Mouse (Mus musculus) cerebellum, postnatal 10 days (tissue): ENCODE data around the gene H2-M5.

Experiments used
- DNase-seq, 2 experiments: peaks; one replicate each; pipeline ENCODE4 v3.0.0; 2021; ENCODE audit warnings: mixed read lengths in 2 of 2

The H2-M5 gene

GRCm38 (mm10) chr17:36947051-36947819, 42.1 kb downstream of the H2-M5 start:
- peak; percentile 83 to 87 for DNase-seq

DNA sequence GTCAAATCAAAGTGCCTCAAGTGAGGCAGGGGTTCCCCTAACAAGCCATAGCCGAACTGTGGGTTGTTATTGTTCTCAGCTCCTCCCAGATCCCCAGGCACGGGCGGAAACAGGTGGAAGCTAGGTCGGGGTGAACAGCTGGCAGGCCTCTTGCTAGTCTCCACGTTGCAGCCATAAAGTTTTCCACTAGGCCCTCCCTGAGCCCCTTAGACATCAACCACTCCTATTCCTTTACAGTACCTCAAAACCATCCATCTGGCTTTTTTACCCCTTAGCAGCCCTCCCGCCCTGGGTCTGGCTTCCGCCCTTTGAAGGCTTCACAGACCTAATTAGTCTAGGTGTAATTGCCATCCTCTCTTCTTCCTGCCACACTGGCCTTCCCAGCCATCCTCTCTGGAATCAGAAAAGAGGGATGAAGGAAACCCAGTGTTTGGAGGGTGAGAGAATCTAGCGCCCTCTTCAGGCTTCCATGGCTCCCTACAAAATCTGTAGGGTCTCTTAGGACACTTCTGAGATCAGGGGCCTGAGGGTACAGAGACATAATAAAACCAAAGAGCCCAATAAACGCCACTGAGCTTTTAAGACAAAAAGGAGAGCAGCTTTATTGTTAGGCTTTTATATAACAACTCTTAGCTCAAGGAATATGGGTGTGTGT, 45.1 kb downstream of the H2-M5 start:
- peak; percentile 17 to 43 for DNase-seq

DNA sequence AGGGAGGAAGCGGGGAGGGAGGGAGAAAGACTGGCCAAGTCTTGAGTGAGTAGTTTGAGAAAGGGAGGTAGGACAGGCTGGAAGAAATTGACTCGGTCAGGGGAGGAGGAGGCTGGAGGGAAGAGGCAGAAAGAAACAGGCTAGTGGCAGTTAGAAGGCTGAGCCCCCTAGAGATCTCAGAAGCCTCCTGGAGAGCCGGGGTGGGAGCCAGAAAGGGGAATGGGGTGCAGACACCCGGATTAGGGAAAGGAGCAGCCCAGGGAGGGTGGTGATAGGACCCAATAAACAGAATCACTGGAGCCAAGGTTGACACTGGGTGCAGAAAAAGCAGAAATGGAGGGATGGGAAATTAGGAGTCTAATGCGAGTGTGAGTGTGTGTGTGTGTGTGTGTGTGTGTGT, 45.6 kb downstream of the H2-M5 start:
- no peak for DNase-seq

DNA sequence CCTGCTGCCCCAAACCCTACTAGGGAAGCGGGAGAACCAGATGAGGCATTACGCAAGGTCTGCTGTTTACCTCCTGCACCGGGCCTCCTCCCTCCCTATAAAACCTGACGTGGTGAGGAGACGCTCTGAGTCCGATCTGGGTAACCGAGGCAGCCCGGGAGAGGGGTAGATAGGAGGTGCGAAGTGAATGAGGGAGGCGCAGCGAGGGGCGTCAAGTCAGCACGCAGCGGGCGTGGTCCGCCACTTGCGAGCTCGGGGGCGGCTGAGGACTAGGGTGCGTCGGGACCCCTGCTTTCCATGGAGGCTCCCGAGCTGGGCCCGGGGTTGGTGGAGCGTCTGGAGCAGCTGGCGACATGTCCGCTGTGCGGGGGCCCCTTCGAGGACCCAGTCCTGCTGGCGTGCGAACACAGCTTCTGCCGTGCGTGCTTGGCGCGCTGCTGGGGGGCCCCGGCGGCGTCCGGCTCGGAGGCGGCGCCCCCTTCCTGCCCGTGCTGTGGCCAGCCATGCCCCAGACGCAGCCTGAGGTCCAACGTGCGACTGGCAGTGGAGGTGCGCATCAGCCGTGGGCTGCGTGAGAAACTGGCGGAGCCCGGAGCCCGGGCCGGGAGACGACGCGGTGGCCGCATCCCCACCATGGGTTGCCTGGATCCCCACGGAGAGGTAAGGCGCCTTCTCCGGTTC, 46.4 kb downstream of the H2-M5 start, which contains the start of gene Rnf39:
Gene Rnf39 (plus strand): TSS at position 128 of the 681 bp plus-strand sequence.
- peak; percentile 27 to 34 for DNase-seq

- DNase-seq = peak; percentile 73 to 76
These were observed 46.9 kb downstream of the H2-M5 start for GRCm38 (mm10) chr17:36942391-36942790.

DNA sequence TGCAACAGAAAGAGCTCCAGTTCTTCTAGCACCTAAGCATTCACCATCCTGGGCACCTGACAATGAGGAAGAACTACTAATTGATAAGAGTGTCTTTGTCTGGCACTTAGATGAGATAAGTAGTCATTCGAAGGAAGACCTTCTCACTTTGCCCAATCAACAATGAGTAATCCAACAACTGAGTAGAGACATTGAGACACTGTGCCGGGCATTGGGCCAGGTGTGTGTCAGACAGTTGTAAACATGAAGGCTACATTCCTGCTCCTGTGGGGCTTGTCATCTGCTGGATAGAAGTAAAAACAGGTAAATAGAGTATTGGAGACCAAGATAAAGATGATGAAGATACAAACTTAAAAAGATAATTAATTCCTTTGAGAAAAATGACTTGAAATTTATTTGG, 51.3 kb downstream of the H2-M5 start:
- DNase-seq = no peak
